Mouse (Mus musculus): ENCODE data around the gene Izumo4. TPM values are rescaled to one million over a fixed set of nuclear protein-coding genes. Genes with fewer than 3 reads are reported as not detected.

The Izumo4 gene
- polyA plus RNA-seq, 1 experiment from 2014 or later: 24.5 TPM

DNA sequence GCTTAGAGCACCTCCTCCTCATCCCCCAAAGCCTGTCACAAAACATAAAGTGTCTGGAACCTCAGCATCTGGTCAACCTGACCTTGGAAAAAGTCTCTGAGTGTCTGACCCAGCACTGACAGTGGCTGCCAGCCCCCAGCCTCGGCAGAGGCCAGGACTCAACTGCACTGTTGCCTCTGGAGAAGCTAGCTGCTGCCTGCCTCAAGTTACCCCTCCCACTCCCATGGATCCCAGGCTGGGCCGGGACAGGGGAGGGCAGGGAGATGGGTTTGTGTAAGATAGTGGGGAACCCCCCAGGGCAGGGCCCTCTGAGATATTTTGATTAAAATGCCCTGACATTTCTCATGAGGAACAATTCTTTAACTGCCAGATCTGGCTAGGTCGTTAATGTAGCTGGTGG lies 3.0 kb downstream of the Izumo4 start:
- Histone ChIP-seq H3K36me3 (ENCODE audit: poor library complexity, severe bottlenecking) (peaks cover 48% of the 10 kb centered on the region), H3K27ac (no peak overlapping the region), H3K4me3 (no peak overlapping the region), H3K4me1 (peaks cover 32% of the 10 kb centered on the region), H3K9me3 (replicated peaks) (no peaks in the 10 kb centered on the region), H3K27me3 (no peaks in the 10 kb centered on the region), H3K4me2 (no peak overlapping the region), H3K9ac (0 out of 2 replicates have a peak overlapping the region, but pooled peaks have one; percentile 9)
- WGBS: 73% methylated on average over 3 of the region's 3 CpGs
- no peak for ATAC-seq

DNA sequence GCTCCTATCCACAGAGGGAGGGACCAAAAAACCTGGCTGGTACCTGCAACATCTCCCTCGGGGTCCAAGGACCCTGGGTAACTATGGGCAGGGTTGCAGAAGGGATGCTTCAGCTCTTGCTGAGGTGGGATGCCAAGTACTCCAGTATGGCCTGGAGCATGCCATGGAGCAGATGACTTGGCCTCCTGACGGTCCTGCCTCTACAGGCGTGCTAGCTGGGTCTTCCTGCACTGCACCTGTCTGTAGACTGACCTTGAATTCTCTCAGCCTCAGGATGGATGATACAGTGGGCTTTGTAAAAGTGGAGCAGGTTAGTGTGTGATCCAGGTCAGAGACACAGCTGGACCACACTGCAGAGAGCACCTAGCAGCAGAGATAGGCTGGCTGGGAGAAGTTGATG lies 3.5 kb downstream of the Izumo4 start:
- Histone ChIP-seq H3K4me1 (peaks cover 27% of the 10 kb centered on the region), H3K27ac (no peak overlapping the region), H3K4me3 (no peak overlapping the region), H3K27me3 (no peaks in the 10 kb centered on the region), H3K4me2 (no peak overlapping the region), H3K9ac (no peak overlapping the region), H3K36me3 (ENCODE audit: poor library complexity, severe bottlenecking) (peaks cover 52% of the 10 kb centered on the region), H3K9me3 (replicated peaks) (no peaks in the 10 kb centered on the region)
- 84% methylated on average over 3 of the region's 3 CpGs for WGBS
- ATAC-seq: no peak

DNA sequence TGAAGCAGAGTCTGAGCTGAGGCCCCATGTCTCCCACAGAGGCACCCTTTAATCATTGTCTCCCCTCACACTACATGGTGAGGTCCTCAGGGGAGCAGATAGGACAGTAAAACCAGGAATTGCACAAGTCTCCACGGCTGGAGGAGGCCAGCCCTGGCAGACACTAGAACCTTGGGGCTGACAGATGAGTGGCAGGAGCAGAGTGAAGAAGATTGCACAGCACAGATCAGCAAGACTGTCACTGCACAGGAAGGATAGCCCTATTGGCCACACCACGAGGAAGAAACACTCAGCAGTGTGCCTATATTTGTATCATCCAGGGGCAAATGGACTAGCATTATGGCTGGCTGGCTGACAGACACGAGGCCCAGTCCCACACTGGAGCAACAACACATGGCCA lies 8.8 kb downstream of the Izumo4 start:
- no peaks in the 10 kb centered on the region for H3K4me1 ChIP-seq
- no peak overlapping the region for H3K4me2 ChIP-seq
- WGBS: 91% methylated on average over 3 of the region's 3 CpGs
- no peak for ATAC-seq
- no peak overlapping the region for H3K9ac ChIP-seq
- H3K27ac ChIP-seq: no peak overlapping the region
- H3K4me3 ChIP-seq: no peak overlapping the region
- no peaks in the 10 kb centered on the region for H3K9me3 ChIP-seq (replicated peaks)
- no peaks in the 10 kb centered on the region for H3K27me3 ChIP-seq
- H3K36me3 ChIP-seq (ENCODE audit: poor library complexity, severe bottlenecking): peaks cover 100% of the 10 kb centered on the region

DNA sequence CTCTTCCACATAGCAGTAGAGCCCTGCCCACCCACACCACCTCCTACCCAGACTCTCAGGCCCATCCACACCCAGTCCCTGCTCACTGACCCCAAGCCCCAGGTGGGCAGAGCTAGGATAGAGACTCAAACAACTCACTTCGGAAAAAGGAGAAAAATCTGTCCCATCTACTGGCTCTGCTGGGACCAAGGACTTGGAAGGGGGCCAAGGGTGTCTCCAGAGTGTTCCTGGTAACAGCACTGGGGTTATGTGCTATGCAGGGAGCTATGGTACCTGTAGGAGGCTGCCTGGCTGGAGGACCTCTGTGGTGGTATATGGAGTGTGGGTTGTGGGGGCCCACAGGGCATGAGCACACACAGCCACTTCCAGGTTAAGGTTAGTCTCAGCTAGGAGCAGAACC lies 15.3 kb downstream of the Izumo4 start:
- Histone ChIP-seq H3K4me3 (no peak overlapping the region), H3K36me3 (ENCODE audit: poor library complexity, severe bottlenecking) (peaks cover 98% of the 10 kb centered on the region), H3K9me3 (replicated peaks) (no peaks in the 10 kb centered on the region), H3K4me2 (no peak overlapping the region), H3K27ac (no peak overlapping the region), H3K27me3 (no peaks in the 10 kb centered on the region), H3K9ac (no peak overlapping the region), H3K4me1 (no peaks in the 10 kb centered on the region)
- ATAC-seq: no peak
- 82% methylated on average over 1 of the region's 1 CpGs for WGBS

DNA sequence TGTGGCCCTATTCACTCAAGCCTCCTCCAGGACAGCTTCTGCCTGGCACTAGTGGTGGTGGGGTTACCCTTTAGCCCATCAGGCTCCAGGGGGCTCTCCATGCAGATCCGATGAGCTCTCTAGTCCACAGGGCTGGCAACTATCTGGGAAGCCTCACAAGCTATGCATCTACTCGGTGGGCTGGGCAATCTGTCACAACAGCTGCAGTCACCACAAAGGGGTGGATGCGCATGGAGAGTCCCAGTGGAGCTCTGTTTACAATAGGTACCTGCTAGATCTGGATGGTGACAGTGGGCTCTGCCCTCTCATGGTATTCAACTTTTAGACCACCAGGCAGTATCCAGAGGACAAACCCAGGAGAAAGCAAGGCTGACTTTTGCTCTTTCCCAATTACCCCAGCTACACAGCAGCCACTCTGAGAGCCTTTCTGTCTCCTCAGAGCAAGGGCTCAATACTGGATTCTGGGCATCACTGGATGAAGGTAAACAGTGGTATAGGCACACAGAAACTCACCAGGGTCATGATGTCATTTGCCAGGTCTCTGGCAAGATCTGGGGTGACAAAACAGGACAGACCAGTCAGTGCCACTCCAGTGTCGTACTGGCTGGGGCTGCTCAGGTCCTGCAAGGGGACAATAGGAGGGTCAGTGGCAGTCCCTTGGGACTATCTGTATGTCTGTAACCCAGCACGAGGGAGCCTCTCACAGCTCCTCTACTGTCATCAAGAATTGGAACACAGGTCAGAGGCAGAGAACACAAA lies 25.6 kb downstream of the Izumo4 start:
- Histone ChIP-seq H3K27me3 (no peaks in the 10 kb centered on the region), H3K4me3 (no peak overlapping the region), H3K36me3 (ENCODE audit: poor library complexity, severe bottlenecking) (peaks cover 100% of the 10 kb centered on the region), H3K4me1 (no peaks in the 10 kb centered on the region), H3K9ac (no peak overlapping the region), H3K4me2 (no peak overlapping the region), H3K27ac (no peak overlapping the region), H3K9me3 (replicated peaks) (no peaks in the 10 kb centered on the region)
- 95% methylated on average over 5 of the region's 5 CpGs for WGBS
- ATAC-seq: no peak

DNA sequence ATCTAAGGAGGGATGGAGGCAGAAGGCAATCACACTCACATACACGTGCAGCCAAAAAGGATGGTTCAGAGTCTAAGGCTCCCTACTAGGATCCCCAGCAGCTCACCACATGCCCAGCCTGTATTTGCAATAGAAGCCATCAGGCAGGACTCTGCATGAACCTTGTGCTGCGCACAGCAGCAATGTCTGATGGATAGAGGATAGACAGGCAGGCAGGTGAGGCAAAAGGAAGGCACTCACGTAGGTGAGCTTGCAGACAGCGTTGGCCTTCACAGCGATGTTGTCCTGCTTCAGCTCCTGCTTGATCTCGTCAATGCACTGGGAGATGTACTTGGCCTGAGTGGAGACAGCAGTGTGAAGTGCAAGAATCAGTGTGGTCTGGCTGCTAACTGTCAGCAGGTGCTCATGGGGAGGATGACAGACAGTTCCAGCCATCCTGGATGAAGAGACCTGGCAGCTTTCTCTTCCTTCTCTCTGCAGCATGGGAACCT lies 30.7 kb downstream of the Izumo4 start:
- no peak overlapping the region for H3K4me2 ChIP-seq
- peaks cover 80% of the 10 kb centered on the region for H3K36me3 ChIP-seq (ENCODE audit: poor library complexity, severe bottlenecking)
- H3K4me1 ChIP-seq: peaks cover 9% of the 10 kb centered on the region
- no peaks in the 10 kb centered on the region for H3K9me3 ChIP-seq (replicated peaks)
- no peak overlapping the region for H3K9ac ChIP-seq
- no peak overlapping the region for H3K27ac ChIP-seq
- no peaks in the 10 kb centered on the region for H3K27me3 ChIP-seq
- no peak overlapping the region for H3K4me3 ChIP-seq
- WGBS: 93% methylated on average over 6 of the region's 6 CpGs
- ATAC-seq: no peak

DNA sequence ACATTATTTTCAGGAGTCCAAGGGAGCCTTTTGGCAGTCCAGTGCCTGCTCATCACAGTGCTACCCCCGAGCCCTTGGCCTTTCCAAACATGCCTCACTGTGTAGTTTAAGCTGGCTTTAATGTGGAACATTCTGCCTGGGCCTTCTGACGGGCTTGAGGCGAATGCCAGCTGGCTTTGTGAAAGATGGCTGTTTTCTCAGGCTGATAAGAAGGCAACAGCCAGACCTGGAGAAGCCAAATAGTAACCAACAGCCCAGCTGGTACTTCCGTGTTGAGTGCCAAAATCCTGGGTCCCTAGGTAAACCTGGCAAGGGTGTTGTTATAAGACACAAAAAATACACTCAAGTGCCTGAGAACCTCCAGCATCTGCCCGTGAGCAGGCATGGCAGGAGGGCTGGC lies 34.7 kb downstream of the Izumo4 start:
- Histone ChIP-seq H3K4me3 (no peak overlapping the region), H3K4me1 (peaks cover 36% of the 10 kb centered on the region), H3K27me3 (no peaks in the 10 kb centered on the region), H3K9me3 (replicated peaks) (no peaks in the 10 kb centered on the region), H3K27ac (peak overlapping the region; percentile 60), H3K9ac (no peak overlapping the region), H3K4me2 (no peak overlapping the region), H3K36me3 (ENCODE audit: poor library complexity, severe bottlenecking) (peaks cover 45% of the 10 kb centered on the region)
- no peak; the same call in 1 of the 2 replicates for ATAC-seq
- 75% methylated on average over 5 of the region's 5 CpGs for WGBS

DNA sequence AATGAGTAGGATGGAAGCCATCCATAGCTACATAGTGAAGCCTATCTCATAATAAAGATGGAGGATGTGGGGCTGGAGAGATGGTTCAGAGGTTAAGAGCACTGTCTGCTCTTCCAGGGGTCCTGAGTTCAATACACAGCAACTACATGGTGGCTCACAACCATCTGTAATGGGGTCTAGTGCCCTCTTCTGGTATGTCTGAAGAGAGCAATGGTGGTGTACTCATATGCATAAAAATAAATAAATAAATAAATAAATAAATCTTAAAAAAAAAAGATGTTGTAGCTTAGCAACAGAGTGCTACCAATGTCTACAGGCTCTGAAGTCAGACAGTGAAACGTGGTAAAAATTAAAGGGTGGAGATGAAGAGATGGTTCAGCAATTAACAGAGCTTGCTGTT lies 36.7 kb downstream of the Izumo4 start:
- Histone ChIP-seq H3K27me3 (no peaks in the 10 kb centered on the region), H3K36me3 (ENCODE audit: poor library complexity, severe bottlenecking) (peaks cover 28% of the 10 kb centered on the region), H3K9me3 (replicated peaks) (no peaks in the 10 kb centered on the region), H3K4me3 (no peak overlapping the region), H3K27ac (no peak overlapping the region), H3K4me1 (peaks cover 40% of the 10 kb centered on the region), H3K9ac (no peak overlapping the region), H3K4me2 (no peak overlapping the region)
- 71% methylated on average over 1 of the region's 1 CpGs for WGBS
- no peak for ATAC-seq

DNA sequence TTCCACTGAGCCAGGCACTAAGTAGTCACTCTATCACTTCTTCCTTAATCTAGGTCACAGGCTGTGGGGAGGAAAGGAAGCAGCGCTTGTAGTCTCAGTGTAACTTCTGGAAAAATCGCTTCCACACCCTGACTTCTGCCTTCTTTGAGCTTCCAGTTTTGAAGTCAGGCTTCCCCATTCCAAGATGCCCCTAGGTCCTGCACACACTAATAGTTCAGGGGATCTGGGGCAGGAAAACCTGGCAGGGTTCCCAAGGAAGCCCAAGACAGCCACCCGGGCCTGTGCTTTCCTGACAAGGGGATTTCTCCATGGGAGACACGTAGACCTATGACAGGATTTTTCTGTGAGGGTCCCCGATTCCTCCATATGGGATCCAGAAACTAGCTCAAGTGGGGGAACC lies 39.2 kb downstream of the Izumo4 start:
- ATAC-seq: no peak
- Histone ChIP-seq H3K9me3 (replicated peaks) (no peaks in the 10 kb centered on the region), H3K4me1 (peaks cover 40% of the 10 kb centered on the region), H3K27ac (no peak overlapping the region), H3K27me3 (0 out of 2 replicates have a peak, but pooled peaks cover 4% of the 10 kb centered on the region), H3K4me2 (peak overlapping the region; percentile 99), H3K36me3 (ENCODE audit: poor library complexity, severe bottlenecking) (peaks cover 15% of the 10 kb centered on the region), H3K4me3 (peak overlapping the region; percentile 99), H3K9ac (peak overlapping the region; percentile 98)
- WGBS: 36% methylated on average over 5 of the region's 5 CpGs

DNA sequence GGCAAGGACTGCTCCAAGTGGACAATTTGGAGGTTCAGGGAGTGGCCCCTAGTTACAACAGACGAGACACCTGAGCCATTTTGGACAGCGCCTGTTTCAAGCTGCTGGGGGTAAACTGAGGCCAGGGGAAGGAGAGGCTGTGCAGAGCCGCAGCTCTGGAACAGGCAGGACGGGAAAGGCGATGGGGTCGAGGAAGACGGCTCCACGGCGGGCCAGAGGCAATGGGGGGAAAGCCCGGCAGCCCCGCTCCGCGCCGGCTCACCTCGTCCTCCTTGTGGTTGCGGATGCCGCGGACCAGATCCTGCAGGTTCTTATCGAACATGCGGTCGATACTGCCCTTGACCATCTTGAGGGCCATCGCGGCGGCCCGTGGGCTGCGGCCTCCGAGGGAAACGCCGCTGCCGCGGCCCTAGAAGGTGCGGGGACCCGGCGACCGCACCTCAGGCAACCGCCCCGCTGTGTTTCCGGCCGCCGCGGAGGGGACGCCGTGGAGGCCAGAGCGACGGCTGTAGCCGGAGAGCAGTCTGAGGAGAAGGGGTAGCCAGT lies 39.7 kb downstream of the Izumo4 start:
- H3K4me2 ChIP-seq: peak overlapping the region; percentile 99
- no peaks in the 10 kb centered on the region for H3K9me3 ChIP-seq (replicated peaks)
- peak overlapping the region; percentile 78 for H3K27ac ChIP-seq
- 0% methylated on average over 45 of the region's 46 CpGs for WGBS
- 0 out of 2 replicates have a peak, but pooled peaks cover 7% of the 10 kb centered on the region for H3K27me3 ChIP-seq
- H3K4me3 ChIP-seq: peak overlapping the region; percentile 99
- H3K36me3 ChIP-seq (ENCODE audit: poor library complexity, severe bottlenecking): peaks cover 15% of the 10 kb centered on the region
- H3K9ac ChIP-seq: peak overlapping the region; percentile 98
- ATAC-seq: no peak; the same call in 1 of the 2 replicates
- peaks cover 40% of the 10 kb centered on the region for H3K4me1 ChIP-seq

DNA sequence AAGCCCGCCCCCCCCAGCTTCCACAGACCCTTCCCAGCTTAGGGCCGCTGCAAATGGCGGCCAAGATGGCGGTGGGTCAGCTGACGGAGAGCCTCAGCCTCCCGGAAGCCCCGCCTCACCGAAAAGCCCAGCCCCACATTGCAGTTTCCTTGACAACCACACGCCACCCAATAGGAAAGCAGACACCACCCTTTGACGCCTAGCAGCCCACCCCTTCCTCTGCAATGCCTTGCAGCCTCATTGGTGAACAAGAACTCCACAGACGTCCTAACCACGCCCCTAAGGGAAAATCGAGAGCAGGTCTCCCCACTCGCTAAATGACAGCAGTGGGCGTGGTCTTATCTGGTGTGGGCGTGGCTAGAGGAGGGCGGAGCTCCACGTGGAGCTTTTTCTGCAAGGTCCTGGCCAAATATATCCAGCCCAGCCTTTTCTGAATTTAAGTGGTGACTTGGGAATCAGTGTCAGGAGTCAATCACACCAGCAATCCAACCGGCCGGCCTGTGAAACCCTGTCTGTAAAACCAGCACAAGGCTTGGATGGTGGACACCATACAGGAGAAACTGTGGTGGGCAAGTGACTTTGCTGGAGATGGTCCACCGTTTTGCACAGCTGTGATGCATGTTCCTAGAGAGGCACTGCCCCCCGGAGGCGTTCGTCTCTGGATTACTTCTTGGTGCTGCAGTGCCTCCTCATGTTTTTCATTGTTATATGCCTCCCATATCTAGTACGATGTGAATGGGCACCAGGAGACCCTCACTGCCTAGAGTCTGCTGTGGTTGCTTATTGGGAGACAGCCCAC lies 40.4 kb downstream of the Izumo4 start, which contains the start of gene Ap3d1:
Ap3d1 (minus strand) TSS at position 85 of the 799 bp plus-strand sequence.
- Histone ChIP-seq H3K4me3 (peak within 1 kb of the TSS; percentile 99), H3K4me2 (peak within 1 kb of the TSS; percentile 99), H3K9ac (peak within 1 kb of the TSS; percentile 98), H3K4me1 (peaks cover 34% of the 10 kb centered on the region), H3K36me3 (ENCODE audit: poor library complexity, severe bottlenecking) (peaks cover 9% of the 10 kb centered on the region), H3K9me3 (replicated peaks) (no peaks in the 10 kb centered on the region), H3K27me3 (0 out of 2 replicates have a peak, but pooled peaks cover 7% of the 10 kb centered on the region), H3K27ac (peak within 1 kb of the TSS; percentile 78)
- peak; percentile 100 for ATAC-seq
- WGBS: 3% methylated on average over 25 of the region's 25 CpGs

DNA sequence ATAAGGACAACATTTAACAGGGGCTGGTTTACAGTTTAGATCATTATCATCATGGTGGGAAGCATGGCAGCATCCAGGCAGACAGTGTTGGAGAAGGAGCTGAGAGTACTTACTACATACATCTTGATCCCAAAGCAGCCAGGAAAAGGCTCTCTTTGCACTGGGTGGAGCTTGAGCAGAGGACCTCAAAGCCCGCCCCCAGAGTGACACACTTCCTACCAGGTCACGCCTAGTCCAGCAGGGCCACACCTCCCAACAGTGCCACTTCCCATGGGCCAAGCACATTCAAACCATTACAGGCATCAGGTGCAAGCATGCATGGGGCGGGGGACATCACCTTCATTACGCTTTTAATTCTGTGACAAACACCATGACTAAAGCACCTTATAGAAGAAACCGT lies 42.3 kb downstream of the Izumo4 start:
- Histone ChIP-seq H3K27me3 (0 out of 2 replicates have a peak, but pooled peaks cover 7% of the 10 kb centered on the region), H3K4me3 (no peak overlapping the region), H3K4me1 (peaks cover 26% of the 10 kb centered on the region), H3K36me3 (ENCODE audit: poor library complexity, severe bottlenecking) (no peaks in the 10 kb centered on the region), H3K9me3 (replicated peaks) (no peaks in the 10 kb centered on the region), H3K27ac (no peak overlapping the region), H3K9ac (no peak overlapping the region), H3K4me2 (no peak overlapping the region)
- WGBS: 45% methylated on average over 5 of the region's 5 CpGs
- no peak for ATAC-seq
